Mouse (Mus musculus): Measurements from ENCODE around the gene Fbln5. TPM values are rescaled to one million over a fixed set of nuclear protein-coding genes. Genes with fewer than 3 reads are reported as not detected.

The Fbln5 gene
- total and polyA plus RNA-seq, 3 experiments, result 0.22 TPM; not detected in 2

- TF ChIP-seq GATA2 (IDR thresholded peaks at IDR 0.05; ENCODE audit: borderline replicate concordance, low read depth, low read length) (no peak), POLR2AphosphoS5 (IDR thresholded peaks at IDR 0.05; ENCODE audit: insufficient replicate concordance, low read depth, low read length) (no peak), CTCF (IDR thresholded peaks at IDR 0.05; ENCODE audit: low read depth, low read length) (no peak), TAL1 (conservative IDR thresholded peaks at IDR 0.05; ENCODE audit: low read depth, low read length) (no peak), GATA1 (IDR thresholded peaks at IDR 0.05; ENCODE audit: borderline replicate concordance, low read length) (no peak)
- H3K36me3 ChIP-seq (replicated peaks), result no peaks in the 10 kb centered on the region
- H3K4me3 ChIP-seq (ENCODE audit: low read depth, low read length), result peak within 1 kb of the TSS; percentile 42; the same call in 1 of the 2 replicates
- no peak for DNase-seq (ENCODE audit: low spot score)
- H3K9me3 ChIP-seq (replicated peaks), result no peaks in the 10 kb centered on the region
- ATAC-seq (ENCODE audit: extremely low read depth, insufficient number of reproducible peaks, low FRiP score, poor library complexity, severe bottlenecking), result no peak
- H3K27me3 ChIP-seq (ENCODE audit: insufficient read depth, low read length), result peaks cover 12% of the 10 kb centered on the region; the same call in 1 of the 2 replicates
- H3K4me1 ChIP-seq (ENCODE audit: insufficient read depth, low read depth, low read length), result peaks cover 9% of the 10 kb centered on the region
Measured at GRCm38 (mm10) chr12:101718054-101718754, 100.7 kb downstream of the Fbln5 start, which contains the start of gene Tc2n. TSS of gene Tc2n (minus strand) at chr12:101718523.

- DNase-seq (ENCODE audit: low spot score), result no peak
- H3K27me3 ChIP-seq (ENCODE audit: insufficient read depth, low read length), result no peaks in the 10 kb centered on the region
- ATAC-seq (ENCODE audit: extremely low read depth, insufficient number of reproducible peaks, low FRiP score, poor library complexity, severe bottlenecking), result no peak
Measured at GRCm38 (mm10) chr12:101699176-101699575, 119.7 kb downstream of the Fbln5 start.

More at GRCm38 (mm10) chr12:101699176-101699575, 119.7 kb downstream of the Fbln5 start:
- Histone ChIP-seq H3K4me1 (ENCODE audit: insufficient read depth, low read depth, low read length) (no peaks in the 10 kb centered on the region), H3K4me3 (ENCODE audit: low read depth, low read length) (no peak overlapping the region), H3K9me3 (replicated peaks) (no peaks in the 10 kb centered on the region), H3K36me3 (replicated peaks) (no peaks in the 10 kb centered on the region)
- TF ChIP-seq GATA2 (IDR thresholded peaks at IDR 0.05; ENCODE audit: borderline replicate concordance, low read depth, low read length) (no peak), GATA1 (IDR thresholded peaks at IDR 0.05; ENCODE audit: borderline replicate concordance, low read length) (no peak), POLR2AphosphoS5 (IDR thresholded peaks at IDR 0.05; ENCODE audit: insufficient replicate concordance, low read depth, low read length) (no peak), CTCF (IDR thresholded peaks at IDR 0.05; ENCODE audit: low read depth, low read length) (no peak), TAL1 (conservative IDR thresholded peaks at IDR 0.05; ENCODE audit: low read depth, low read length) (no peak)

Other genes with a start within 250 kb of the Fbln5 start
- gene Tc2n, start 100.5 kb downstream of the Fbln5 start, total RNA-seq (2014; fragmentation: Nextera tagmentation), result not detected in 2 replicates
- 0.06 and 0.22 TPM in 2 replicates for gene Tc2n, start 100.5 kb downstream of the Fbln5 start, total RNA-seq (2017)
- gene Tc2n, start 100.5 kb downstream of the Fbln5 start, polyA plus RNA-seq (2012), result not detected in 2 replicates
- gene Trip11, start 94.2 kb upstream of the Fbln5 start, total RNA-seq (2014; fragmentation: Nextera tagmentation), result 68.8 and 77.1 TPM in 2 replicates
- 30.5 and 45.7 TPM in 2 replicates for gene Trip11, start 94.2 kb upstream of the Fbln5 start, total RNA-seq (2017)
- gene Trip11, start 94.2 kb upstream of the Fbln5 start, polyA plus RNA-seq (2012), result 2.9 and 3.6 TPM in 2 replicates
- gene Atxn3, start 139.2 kb upstream of the Fbln5 start, total RNA-seq (2014; fragmentation: Nextera tagmentation), result 72.5 and 75.6 TPM in 2 replicates
- gene Atxn3, start 139.2 kb upstream of the Fbln5 start, total RNA-seq (2017), result 81.8 and 98.8 TPM in 2 replicates
- 3.7 and 5.6 TPM in 2 replicates for gene Atxn3, start 139.2 kb upstream of the Fbln5 start, polyA plus RNA-seq (2012)
- 91.5 and 91.8 TPM in 2 replicates for gene Cpsf2, start 156.9 kb upstream of the Fbln5 start, total RNA-seq (2014; fragmentation: Nextera tagmentation)
- gene Cpsf2, start 156.9 kb upstream of the Fbln5 start, total RNA-seq (2017), result 134 and 141 TPM in 2 replicates
- gene Cpsf2, start 156.9 kb upstream of the Fbln5 start, polyA plus RNA-seq (2012), result 25.0 and 27.6 TPM in 2 replicates